In the genomic region with DNA sequence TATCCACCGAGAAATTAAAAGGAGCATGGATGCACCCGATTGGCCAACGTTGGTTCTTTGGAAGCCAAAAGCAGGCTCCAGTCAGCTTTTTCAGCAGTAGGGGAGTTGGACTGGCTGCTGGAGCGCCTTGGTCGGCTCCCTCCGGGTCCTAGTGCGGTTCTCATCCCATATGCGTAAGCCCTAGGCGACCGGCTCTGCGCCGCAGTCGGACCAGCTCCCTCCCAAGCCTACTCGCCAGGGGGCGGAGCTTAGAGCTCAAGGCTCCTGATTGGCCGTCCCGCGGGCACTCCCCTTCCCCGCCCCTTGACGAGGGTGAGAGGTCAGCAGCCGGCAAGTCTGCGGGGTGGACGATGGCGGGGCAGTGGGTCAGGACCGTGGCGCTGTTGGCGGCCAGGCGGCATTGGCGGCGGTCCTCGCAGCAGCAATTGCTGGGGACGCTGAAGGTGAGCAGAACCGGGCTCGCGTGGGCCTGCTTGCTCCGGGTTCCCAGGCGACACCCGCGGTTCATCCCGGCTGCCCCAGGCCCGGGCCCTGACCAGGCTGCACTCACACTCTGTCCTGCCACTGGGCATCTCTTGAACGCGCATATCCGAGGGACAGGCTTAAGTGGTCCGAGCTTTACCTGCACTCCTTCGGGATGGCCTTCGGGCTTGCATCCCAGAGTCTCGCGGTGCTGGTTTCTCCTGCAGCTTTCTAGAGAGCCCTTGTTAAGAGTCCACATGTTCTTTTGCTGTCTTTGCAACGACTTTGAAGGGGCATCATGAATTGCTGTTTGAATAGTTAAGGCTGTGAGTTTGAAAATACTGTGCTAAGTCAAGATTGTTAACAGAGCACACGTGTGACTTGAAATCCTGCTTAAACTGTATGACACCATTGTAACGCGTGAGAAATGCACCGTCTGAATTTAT, we compare ENCODE assay signal across 7 mouse cellular contexts. TPM values are rescaled to one million over a fixed set of nuclear protein-coding genes. Genes with fewer than 3 reads are reported as not detected.
A peak's percentile ranks its signal among the peaks of the same experiment; 100 is the strongest.
DNase-seq lines count a peak whose midpoint lies in the region; ATAC-seq lines count a peak whose summit lies in the region.

A gene (plus strand): TSS at position 308 of the 908 bp plus-strand sequence.

- peak within 1 kb of the TSS; percentile 77 for H3K9ac ChIP-seq in intestine, embryonic 16.5 days (ENCODE audit: low read depth, low read length)
- H3K9ac ChIP-seq in midbrain, embryonic 11.5 days (ENCODE audit: low read length) = peak within 1 kb of the TSS; percentile 77

- H3K36me3 ChIP-seq in intestine, embryonic 16.5 days (ENCODE audit: control insufficient read depth, insufficient read depth, low read length) = no peaks in the 10 kb centered on the region
- H3K36me3 ChIP-seq in midbrain, embryonic 11.5 days (ENCODE audit: control insufficient read depth, insufficient read depth, low read length) = no peaks in the 10 kb centered on the region

- WGBS in intestine, embryonic 16.5 days = 3% methylated on average over 54 of the region's 54 CpGs
- 2% methylated on average over 53 of the region's 54 CpGs for WGBS in midbrain, embryonic 11.5 days

- H3K27ac ChIP-seq in intestine, embryonic 16.5 days (ENCODE audit: low read length) = no peak within 1 kb of the TSS; the same call in 1 of the 2 replicates
- peak within 1 kb of the TSS; percentile 40; the same call in 1 of the 2 replicates for H3K27ac ChIP-seq in midbrain, embryonic 11.5 days (ENCODE audit: low read depth, low read length)

- peak within 1 kb of the TSS; percentile 89 for H3K4me2 ChIP-seq in intestine, embryonic 16.5 days (ENCODE audit: low read depth, low read length)
- peak within 1 kb of the TSS; percentile 70 for H3K4me2 ChIP-seq in midbrain, embryonic 11.5 days

- peak; percentile 100 for ATAC-seq in intestine, embryonic 16.5 days
- ATAC-seq in midbrain, embryonic 11.5 days (ENCODE audit: low FRiP score) = peak; percentile 100

- H3K4me1 ChIP-seq in intestine, embryonic 16.5 days (ENCODE audit: control insufficient read depth, insufficient read depth, low read length) = no peaks in the 10 kb centered on the region; the same call in 1 of the 2 replicates
- H3K4me1 ChIP-seq in midbrain, embryonic 11.5 days (ENCODE audit: control insufficient read depth, insufficient read depth, low read length) = peaks cover 10% of the 10 kb centered on the region

- H3K9me3 ChIP-seq in intestine, embryonic 16.5 days (ENCODE audit: control insufficient read depth, low read length) = no peaks in the 10 kb centered on the region
- no peaks in the 10 kb centered on the region for H3K9me3 ChIP-seq in midbrain, embryonic 11.5 days (ENCODE audit: control insufficient read depth, low read length)

- no peaks in the 10 kb centered on the region for H3K27me3 ChIP-seq in intestine, embryonic 16.5 days (replicated peaks; ENCODE audit: control insufficient read depth, insufficient read depth, low read length)
- no peaks in the 10 kb centered on the region for H3K27me3 ChIP-seq in midbrain, embryonic 11.5 days (ENCODE audit: control insufficient read depth, insufficient read depth, low read length)

- DNase-seq in adrenal gland, adult 2 months = peak; percentile 99
- peak; percentile 97 for DNase-seq in embryo, embryonic 11.5 days (ENCODE audit: low read depth, low spot score)
- DNase-seq in gastrocnemius, postnatal 4 days (ENCODE audit: low spot score in 2 of 2) = peak; percentile 93 to 96
- peak; percentile 96 for DNase-seq in left cerebral cortex, postnatal 36 days (ENCODE audit: low spot score in 2 of 2)
- DNase-seq in midbrain, embryonic 11.5 days (ENCODE audit: low spot score, missing footprints) = peak; percentile 99
- peak; percentile 97 for DNase-seq in skeletal muscle tissue, adult 2 months (ENCODE audit: low read depth, low spot score)

- intact Hi-C loops in left cerebral cortex, postnatal 36 days (cut with DNase I) = no loop called here

- peak within 1 kb of the TSS; percentile 66 for H3K4me3 ChIP-seq in intestine, embryonic 16.5 days (ENCODE audit: low read length)
- peak within 1 kb of the TSS; percentile 73 for H3K4me3 ChIP-seq in midbrain, embryonic 11.5 days (ENCODE audit: low read depth, low read length)

RNA-seq across cellular contexts. Expression of the gene that starts here (rescaled TPM):
- total RNA-seq in adrenal gland, adult 2 months (2021) = 100 to 1,000 TPM; 152 to 179 TPM
- 18.9 and 20.6 TPM in 2 replicates for polyA plus RNA-seq in adrenal gland, adult 2 months (2012; rRNA removed)
- total RNA-seq in gastrocnemius, postnatal 4 days (2021) = 10 to 100 TPM; 28.4 to 29.2 TPM
- polyA plus RNA-seq in intestine, embryonic 16.5 days (2015; fragmentation: Nextera tagmentation; extraction: Ambion mirVana) = 17.3 and 18.3 TPM in 2 replicates
- total RNA-seq in left cerebral cortex, postnatal 36 days (2021) = 10 to 100 TPM; 32.7 to 35.3 TPM
- polyA plus RNA-seq in midbrain, embryonic 11.5 days (2014; fragmentation: Nextera tagmentation; extraction: Ambion mirVana) = 28.1 and 31.2 TPM in 2 replicates

Comparison
In these comparisons a context has a peak if more than half of its experiments do, and no peak if none do; other contexts are left out.
1. RNA of the gene that starts here (total RNA-seq): 152 to 179 TPM in adrenal gland, adult 2 months; 32.7 to 35.3 TPM in left cerebral cortex, postnatal 36 days and 28.4 to 29.2 TPM in gastrocnemius, postnatal 4 days; every median in the first group is over 4 times any median in the second.
2. Peak in every context shown above with its lines, with median percentiles within 50 percentile points of each other: DNase-seq.